Mouse (Mus musculus) kidney, postnatal 14 days (tissue): ENCODE data around the gene Rxrg.

ENCODE experiments used
- DNase-seq: peaks from one replicate; pipeline ENCODE4 v3.0.0; 2022; ENCODE audit warnings: mixed read lengths

The Rxrg gene

DNA sequence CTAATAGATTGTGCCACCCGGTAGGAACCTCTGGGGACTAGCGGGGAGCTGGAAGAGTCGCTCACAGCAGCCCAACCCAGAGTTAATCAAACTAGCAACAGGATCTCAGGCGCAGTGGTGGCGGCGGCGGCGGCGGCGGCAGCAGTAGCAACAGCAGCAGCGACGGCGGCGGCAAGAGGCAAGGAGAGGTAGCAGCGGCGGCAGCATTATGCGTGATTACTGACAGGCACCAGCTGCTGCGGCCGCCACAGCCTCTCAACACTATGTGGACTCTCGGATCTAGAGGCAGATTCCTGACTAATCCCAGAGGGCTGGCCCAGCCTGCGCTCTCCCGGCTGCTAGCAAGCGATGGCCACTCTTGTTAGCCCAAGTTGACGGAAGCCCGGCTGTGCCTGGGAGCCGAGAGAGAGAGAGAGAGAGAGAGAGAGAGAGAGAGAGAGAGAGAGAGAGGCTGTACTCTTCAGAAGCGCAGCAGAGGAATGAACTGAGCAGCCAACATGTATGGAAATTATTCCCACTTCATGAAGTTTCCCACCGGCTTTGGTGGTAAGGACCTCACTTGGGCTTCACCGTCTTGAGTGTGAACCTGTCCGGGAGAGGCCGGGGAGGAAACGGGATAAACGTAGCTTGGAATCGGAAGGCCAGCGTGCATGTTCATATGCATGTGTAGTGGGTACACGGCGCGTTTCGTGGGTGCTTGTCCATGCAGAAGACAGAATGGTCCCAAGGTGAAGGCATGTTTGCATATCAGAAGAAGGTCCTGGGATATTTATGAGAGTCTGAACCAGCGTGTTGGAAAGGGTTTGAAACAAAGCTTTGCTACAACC, at the start of gene Rxrg:
Gene Rxrg (plus strand): TSS at position 130 of the 827 bp plus-strand sequence.
- DNase-seq, result peak; percentile 67

DNA sequence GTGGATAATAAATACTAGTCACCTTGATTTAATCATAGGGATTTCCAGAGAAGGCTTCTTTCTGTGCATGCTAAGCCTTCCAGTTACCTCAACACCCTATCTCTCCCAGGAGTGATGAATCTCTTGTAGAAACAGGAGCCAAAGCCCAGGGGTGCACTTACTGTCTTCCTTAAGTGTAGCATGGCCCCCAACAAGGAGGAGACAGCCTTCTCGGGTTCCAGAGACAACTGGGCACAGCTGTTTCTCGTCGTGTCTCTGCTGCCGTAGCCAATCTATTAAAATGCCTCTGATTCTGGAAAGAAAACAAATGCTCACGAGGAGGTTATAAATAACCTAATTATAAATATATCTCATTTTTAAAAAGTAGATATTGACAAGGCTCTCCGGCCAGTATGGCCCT, 48.9 kb upstream of the Rxrg start:
- DNase-seq, result peak; percentile 14

DNA sequence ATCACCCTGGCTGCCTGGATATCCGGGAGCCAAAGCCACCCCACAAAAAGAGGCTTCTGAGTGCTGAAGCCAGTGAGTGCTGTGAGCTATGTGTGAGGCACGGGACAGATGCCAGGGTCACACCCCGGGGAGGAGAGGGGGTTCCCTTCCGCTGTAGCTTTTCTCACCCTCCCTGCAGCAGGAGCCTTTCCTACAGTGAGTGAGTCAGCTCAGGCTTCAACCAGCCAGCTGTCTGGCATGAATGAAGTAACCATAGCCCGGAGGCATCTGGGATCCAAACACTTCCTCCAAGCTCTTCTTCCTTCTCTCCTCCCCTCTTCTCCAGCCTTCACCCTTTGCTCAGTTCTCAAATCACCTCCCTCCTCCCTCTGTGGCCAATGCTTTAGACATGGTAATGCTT, 46.6 kb upstream of the Rxrg start:
- DNase-seq, result peak; percentile 14

DNA sequence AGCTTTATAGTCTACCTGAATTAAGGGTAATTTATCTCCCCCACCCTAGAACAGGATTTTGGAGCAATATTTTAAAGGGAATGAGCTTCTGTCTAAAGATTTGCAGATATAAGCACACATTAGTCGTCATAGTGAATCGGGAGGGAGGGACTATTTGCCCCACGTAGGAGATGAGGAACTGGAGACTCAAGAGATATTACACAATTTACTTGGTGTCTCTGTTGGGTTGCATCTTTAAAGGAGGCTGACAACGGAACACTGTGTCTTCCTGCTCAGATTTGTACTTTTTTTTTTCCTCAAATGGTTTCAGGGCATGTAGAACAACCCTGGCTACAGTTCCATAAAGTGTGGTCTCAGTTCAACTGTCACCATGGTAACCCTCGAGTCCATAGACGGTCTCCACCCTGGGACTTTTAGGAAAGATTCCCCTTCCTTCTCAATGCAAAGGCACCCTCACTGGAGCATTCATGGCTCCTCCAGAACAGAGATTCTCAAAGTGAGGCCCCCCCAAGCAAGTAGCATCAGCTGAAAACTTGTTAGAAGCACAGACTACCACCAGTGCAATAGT, 44.1 kb upstream of the Rxrg start:
- no peak for DNase-seq

DNA sequence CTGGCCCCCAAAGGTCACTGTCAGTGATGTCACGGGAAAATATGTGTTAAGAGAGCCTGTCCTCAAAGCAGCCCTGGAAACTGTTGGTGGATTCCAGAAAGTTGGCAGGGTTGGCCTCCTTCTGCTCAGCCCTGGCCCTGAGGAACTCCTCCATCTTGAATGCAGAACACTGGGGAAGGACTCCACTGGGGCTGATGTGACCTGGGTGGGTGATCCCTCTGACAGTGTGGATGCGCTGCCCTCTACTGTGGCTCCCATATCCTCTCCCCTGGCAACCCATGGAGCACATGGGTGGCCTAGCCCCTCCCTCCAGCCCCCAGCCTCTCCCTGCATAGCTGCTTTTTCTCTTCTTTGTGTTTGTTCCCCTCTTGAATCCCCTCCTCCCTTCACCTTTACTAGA, 31.6 kb upstream of the Rxrg start:
- DNase-seq, result no peak

DNA sequence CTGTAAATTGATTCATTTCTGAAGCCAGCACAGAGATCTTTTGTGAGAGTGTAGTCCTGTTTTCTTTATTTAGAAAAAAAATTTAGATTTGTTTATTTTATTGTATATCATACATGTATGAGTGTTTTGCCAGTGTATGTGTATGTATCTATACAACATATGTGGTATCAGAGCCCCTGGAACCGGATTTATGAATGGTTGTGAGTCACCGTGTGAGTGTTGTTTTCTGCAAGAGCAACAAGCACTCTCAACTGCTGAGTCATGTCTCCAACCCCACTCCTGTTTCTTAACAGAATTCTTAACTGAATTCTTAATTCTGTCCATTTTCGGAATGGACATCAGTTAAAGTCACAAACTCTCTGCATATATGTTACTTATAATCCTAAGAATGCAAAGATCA, 19.1 kb upstream of the Rxrg start:
- DNase-seq, result no peak

DNA sequence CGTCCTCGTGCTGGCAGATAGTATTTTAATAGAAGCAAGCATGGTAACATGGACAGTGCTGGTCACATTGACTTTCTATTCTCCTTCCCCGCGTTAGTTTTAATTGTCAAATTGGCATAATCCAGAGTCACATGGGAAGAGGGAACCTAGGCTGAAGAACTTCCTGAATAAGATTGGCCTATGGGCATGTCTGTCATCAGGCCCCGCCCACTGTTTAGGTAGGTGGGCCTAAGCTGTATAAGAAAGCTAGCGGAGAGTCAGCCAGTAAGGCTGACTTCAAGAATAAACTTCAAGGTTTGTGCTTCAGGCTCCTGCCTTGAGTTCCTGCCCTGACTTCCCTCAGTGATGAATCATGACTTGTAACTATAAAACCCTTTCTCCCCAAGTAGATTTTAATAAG, 15.0 kb upstream of the Rxrg start:
- DNase-seq, result no peak

DNA sequence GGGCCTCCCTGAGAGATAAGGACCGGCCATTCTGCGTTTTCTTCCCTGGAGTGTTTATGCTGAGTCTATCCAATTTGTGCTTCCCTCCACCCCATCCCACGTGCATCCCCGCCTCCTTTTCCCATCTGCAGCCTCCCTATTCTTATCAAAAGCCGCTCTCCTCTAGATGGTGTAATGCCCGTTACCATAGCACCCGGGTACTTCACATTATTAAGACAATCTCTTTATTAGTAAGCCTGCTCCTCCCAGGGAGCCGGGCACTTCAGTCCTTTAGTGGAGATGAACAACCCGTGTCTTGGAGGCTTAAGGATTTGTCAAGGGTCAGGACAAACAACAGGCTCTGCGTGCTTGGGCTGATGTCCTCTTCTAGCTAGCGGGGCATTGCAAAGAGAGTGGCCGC, 14.3 kb upstream of the Rxrg start:
- DNase-seq, result no peak

DNA sequence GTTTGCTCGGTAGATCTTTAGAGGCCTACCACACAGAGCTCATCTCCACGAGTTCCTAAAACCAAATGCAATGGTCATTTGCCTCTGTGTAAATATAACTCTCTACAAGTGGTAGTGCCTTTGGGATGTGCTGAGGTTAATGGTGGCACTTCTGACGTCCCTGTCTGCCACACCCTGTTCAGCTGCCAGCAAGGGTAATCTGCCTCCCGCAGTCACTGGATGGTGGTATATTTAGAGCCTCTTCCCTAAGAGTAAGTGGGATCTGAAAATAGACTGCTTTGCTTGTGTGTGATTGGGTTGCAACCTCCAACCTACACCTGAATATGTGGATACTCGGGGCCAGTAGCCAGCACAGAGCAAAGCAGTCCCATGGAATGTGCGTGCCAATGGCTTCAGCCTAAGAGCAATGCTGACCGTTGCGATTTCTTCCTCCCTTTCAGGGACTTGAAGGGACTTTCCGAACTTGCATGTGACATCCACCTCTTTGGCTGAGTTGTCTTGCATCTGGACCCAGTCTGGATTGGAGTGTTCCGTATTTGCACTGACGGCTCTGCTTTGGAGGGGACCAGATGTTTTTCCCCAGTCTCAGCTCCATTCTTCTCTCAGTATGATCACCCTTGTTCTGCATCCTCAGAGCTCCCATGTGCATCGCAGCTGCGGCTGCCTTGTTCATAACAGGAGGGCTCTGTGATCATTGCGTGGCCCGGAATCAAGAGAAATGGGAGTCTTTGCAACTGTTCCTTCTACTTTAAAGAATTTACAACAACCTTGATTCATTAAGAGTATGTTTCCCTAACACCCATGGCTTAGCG, 9.2 kb upstream of the Rxrg start:
- no peak for DNase-seq

DNA sequence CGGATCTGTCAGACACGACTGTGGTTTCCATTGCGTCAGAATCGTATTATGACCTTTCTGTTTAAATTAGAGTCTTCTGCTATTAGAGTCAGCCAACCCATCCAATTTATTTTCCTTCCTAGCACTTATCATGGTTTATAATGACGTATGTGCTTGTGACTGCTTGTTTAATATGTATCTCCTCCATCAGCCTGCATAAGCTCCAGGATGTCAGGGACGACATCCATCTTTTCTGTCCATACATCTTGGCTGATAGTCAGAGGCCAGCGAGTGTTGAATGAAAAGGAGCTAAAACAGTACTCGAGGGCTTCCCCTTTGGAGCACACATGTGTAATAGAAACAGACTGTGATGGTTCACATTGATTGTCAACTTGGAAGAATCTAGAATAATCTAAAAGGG, 6.0 kb upstream of the Rxrg start:
- no peak for DNase-seq

DNA sequence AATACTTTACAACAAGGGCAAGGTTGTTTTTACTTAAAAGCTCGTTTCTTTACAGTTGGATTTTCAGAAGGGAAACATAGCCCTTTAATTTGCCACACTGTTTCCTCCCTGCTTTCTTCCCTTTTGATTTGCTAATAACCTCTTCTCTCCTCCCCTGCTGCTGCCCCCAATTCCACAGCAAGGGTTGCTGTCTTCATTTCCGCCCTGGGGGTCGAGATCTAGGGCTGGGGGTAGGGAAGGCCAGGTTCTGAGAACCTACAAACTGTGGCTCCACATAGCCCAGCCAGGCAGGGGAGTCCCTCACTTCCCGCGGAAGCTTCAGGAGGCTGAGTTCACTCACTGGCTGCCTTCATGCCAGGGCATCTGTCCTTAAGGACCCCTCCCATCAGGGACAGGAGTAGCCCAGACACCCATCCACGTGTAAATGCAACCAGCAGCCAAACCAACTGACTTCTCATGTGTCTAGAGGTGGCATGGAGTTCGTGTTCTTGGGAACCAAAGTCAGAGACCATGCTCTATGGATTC, 1.1 kb downstream of the Rxrg start:
- no peak for DNase-seq

DNA sequence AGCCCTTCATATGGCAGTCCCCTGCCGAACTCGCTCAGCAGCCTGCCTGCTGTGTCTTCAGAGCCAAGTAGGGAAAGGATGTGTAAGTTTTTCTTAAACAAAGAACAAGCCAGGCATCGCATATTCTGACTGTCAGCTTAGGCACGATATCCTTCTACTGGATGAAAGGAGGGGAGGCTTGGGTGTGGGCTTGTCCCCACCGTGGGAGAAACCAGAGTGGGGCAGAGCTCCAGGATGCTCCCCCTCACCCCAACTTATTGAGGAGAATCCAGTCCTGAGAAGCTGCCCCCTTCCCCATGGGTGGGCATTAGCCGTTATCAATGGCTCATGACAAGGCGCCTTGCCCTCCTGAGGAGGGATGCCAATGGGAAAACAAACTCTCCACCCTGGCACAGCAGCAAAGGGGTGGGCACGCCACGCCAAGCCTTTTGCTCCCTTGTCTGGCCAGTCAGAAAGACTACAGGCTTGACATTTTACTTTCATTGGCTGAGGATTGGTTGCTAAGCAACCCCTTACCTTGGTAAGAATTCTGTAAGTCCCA, 10.1 kb downstream of the Rxrg start:
- DNase-seq, result no peak

DNA sequence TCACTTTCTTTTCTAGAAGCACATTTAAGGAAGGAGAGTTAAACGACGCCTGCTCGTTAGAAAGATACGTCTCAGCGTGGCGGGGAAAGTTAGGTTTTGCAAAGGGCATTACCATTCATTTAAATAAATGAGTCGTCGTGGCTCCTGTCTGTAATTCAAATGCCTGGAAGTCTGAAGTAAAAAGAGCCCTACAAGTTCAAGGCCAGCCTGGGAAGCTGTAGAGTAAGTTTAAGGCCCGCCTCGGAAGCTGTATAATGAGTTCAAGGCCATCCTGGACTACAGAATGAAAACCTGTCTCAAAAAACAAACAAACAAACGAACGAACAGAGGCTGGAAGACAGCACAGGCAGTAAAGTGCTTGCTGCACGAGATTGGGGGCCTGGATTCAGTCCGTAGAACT, 18.9 kb downstream of the Rxrg start:
- no peak for DNase-seq

DNA sequence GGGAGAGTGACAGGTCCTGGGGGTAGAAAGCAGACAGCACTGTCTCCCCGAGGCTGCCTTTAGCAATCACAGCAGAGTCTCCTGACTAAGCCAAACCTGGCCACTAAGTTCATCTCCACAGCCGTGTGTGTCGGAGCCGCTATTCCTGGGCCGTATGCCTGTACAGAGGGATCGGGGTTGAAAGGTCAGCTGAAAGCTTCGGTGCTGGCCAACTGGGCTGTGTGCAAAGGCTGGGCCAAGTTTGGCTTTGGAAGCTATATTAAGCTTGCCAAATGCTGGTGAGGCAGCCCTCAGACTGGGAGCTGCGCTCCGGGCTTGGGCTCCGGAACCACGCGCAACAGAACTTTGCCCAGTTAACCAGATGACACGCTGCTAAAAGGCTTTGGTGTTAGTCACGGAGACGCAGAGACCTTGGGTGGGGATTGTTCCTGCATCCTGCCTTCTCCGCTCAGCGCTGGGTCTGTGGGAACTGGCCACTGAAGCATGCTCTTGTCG, 19.9 kb downstream of the Rxrg start:
- peak; percentile 18 for DNase-seq

DNA sequence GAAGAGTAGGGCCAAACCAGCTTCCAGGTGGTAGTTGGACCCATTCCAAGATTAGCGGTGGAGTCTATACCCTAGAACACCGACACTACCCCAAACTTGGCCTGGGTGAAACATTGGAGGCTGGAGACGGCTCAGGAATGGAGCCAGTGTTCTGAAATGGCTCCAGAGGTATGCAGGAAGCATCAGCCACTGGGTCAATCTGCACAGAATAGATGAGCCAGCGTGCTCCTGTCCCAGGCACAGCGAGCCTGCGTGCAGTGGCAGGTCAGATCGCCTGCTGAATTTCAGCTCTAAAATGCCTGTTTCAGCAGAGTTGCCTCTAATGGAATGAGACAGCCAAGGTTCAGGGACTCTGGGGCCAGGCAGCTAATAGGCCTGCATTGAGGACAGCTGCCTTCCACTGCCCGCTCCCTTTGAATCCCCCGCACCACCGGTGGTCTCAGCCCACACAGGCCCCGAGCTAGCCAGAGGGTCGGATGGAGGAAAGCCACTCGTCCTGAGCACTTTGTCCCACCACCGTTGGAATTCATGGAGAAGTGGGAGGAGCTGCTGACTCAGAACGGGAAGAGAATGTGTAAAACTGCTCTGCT, 22.1 kb downstream of the Rxrg start:
- DNase-seq, result no peak

DNA sequence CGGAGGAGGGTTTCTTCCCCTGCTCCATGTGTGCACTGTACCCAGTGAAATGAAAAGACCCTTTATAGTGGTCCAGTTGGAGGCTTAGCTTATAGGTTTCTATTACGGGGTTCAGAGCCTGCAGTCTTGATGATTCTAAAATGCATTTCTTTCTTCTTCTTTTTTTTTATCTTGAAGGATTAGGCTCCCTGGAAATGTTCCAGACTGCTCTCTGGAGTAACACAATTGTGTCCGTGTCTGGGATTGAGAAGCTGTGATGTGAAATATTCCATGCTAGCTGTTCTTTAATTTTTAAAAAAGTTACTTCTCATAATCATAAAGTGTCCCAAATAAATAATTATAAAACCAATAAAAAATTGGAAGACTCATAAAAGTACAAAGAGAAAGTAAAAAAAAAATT, 26.9 kb downstream of the Rxrg start:
- DNase-seq, result no peak

DNA sequence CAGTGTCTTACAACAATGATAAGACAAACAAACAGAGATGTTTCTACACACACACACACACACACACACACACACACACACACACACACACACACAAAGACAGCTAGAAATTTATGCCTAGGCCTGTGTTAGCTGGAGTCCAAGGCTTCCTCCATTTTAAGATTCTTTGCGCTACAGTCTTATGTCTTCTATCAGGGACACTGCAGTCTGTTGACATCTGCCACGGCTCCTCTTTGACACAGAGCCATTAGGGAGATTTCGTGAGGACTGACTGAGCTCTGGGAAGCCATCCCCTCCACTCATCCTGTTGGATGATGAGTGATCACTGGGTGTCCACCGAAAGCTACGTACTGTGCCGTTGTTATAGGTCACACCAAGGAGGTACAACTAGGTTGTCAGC, 33.6 kb downstream of the Rxrg start:
- no peak for DNase-seq

DNA sequence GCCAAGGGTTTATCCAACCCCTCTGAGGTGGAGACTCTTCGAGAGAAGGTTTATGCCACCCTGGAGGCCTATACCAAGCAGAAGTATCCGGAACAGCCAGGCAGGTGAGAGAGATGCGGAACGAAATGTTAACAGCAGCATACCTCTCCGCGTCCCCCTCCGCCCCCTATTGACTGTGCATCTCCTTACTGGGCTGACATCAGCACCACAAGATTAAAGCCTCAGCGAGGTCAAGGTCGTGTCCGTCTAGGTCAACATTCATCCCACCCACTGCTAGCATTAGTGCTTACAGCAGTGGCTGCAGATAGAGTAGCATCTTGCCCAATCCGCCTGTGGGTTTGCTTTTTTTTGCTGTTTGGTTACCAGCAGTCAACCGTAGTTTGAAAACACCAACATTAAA, 37.5 kb downstream of the Rxrg start:
- DNase-seq, result no peak

DNA sequence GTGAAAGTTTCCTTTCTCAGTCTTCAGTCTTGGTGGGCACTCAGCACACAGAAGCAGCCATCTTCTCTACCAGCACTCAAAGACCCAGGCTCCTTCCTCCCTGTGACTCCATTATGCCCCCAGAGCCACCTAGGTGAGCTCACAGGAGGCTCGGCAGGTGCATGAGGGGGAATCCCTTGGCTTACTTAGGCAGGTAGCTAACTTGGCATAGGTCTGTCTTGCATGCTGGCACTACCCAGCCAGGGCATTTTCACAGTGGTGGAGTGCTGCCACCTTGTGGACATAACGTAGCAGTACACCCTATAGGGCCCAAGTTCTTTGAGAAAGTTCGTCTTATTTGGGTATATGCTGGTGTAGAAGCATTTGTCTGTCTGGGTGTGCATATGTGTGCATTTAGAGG, 38.8 kb downstream of the Rxrg start:
- DNase-seq, result peak; percentile 75

DNA sequence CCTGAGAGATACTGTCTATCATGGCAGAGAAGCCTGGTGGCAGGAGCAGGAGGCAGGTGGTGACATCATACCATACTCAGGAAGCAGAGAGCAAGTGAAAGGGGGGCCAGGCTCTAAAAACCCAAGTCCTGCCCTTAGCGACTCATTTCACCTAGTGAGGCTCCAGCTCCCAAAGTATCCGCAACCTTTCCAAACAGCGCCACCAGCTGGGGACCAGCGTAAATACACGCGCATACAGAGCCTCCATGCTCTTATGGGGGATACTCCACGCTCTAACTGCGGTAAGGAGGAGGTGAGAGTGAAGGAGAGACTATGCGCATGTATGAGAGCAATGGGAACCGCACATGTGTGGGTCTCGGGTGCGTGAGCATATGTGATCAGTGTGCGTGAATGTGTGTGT, 39.9 kb downstream of the Rxrg start:
- DNase-seq, result peak; percentile 18

DNA sequence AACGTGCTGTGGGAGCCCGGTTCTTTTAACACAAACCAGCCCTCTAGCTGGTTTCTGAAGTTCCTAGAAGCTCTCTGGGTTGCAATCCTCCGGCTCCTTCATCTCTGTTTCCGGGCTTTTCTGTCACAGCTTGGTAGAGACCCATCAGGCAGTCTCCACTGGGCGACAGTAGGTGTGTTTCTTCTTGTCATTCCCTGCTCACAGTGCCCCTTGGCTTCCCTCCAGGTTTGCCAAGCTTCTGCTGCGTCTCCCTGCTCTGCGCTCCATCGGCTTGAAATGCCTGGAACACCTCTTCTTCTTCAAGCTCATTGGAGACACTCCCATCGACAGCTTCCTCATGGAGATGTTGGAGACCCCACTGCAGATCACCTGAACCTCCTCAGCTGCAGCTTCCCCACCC, 40.7 kb downstream of the Rxrg start:
- no peak for DNase-seq

DNA sequence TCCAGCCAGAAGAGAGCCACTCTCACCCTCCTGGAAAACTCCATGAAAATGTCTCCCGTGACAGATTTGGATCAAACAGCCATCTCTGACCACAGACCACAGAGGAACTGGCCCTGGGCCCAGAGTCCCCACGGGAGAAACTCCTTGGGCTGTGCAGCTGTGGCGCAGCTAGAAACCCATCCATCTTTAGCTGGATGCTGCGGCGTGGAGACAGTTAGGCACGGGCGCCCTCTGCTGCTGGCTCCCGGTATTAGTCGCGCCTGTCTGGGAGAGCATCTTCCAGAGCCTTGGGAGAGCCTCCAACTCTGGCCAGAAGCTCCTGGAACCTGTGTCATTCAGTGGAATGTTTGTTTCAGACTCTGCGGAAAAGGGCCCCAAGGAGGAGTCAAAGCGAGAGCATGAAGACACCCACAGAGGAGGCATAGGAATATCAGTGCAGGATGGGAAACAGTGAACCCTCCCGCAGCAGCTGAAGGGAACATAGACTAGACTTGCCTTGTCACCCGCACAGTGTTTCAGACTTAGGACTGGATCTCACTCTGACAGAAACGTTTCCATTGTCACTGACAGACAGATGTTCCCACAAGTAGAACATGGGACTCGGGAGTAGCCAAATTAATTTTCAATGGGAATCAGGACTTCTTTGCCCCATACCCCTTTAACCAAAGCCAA, 46.8 kb downstream of the Rxrg start:
- peak; percentile 86 for DNase-seq
